Mouse (Mus musculus) layer of hippocampus, adult 8-10 months (tissue): ENCODE data around the gene Zscan2. TPM values are rescaled to one million over a fixed set of nuclear protein-coding genes. Genes with fewer than 3 reads are reported as not detected.
A peak's percentile ranks its signal among the peaks of the same experiment; 100 is the strongest.

ENCODE experiments used
- DNase-seq, 2 experiments: peaks; one replicate each; pipeline ENCODE4 v3.0.0; 2022; ENCODE audit warnings: low spot score in 2 of 2
- total RNA-seq, 4 experiments: library from RNA; stranded (reverse); gene quantifications; 2 replicates each; pipeline ENCODE4 v1.2.4; 2022

Zscan2 gene
- total RNA-seq, 4 experiments from 2014 or later, result 11.8 to 15.0 (median 13.5) TPM

DNA sequence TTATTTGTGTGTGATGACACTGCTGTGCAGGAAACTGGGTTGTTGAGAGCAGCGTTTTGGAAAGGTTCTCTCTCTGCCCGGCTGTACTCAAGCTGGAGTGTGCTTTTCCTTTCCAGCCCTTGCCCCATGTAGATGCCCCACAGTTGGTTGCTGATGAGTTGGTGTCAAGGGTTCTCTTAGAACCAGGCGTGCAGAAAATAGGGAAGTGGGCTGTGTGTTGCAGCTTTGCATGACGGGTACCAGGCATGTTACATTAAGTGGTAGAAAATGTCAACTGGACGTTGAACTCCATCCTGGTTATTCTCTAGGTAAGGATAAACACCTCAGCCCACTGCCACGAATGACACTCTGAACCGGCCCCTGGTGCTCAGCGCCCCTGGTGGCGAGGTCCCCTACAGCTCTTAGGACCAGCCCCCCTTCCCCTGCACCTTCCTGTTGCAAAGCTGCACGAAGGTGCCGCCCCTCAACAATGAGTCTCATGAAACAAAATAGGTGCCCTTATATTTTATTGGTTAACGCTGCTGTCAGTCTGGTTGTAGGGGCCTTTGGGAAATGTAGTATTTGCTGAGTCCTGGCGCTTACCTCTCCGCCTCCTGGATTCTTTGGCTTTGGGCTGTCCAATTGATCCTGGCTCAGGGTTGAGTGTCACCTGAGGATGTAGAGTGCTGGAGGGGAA, 22.2 kb downstream of the Zscan2 start:
- peak; percentile 58 to 72 for DNase-seq

- DNase-seq, result no peak
Observed at GRCm38 (mm10) chr7:80885666-80886065, 24.9 kb downstream of the Zscan2 start.

DNA sequence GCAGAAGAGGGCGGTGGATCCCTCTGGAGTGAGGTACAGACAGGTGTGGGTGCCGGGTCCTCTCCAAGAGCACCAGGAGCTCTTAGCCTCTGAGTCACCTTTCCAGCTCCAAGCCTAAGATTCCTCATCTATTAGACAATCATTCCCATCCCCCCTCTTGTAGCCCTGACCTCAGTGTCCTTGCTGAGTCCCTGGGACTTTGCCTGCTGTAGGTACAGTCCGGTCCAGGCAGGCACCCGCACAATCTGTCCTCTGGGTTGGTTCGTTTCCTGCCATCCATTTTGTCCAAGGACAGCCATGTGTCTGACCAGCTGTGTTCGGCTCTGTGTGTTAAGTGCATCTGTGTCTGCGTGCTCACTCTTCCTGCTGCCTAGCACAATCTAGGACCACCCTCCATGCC, 27.9 kb downstream of the Zscan2 start:
- DNase-seq, result no peak

DNA sequence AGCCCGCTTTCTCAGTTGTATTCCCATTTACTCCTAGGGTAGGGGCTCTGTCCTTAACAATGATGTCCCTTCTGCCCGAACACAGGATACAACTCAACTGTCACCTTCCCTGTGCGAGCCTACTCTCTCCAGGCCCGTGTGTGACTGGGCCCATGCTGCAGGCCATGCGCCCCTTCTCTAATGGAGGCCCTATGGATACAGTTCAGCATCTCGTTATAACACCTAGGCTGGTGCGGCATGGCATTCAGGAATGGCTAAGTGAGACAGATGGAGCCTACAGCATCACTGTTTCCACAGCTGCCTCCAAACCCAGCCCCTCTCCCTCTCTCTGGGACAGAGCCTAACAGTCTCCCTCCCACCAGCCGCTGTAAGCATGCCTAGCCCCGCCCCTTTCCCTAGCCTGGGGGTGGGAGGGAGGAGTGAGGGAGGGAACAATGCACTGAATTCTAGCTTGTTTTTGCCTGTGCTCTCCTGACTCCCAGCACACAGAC, 28.3 kb downstream of the Zscan2 start:
- no peak for DNase-seq

DNA sequence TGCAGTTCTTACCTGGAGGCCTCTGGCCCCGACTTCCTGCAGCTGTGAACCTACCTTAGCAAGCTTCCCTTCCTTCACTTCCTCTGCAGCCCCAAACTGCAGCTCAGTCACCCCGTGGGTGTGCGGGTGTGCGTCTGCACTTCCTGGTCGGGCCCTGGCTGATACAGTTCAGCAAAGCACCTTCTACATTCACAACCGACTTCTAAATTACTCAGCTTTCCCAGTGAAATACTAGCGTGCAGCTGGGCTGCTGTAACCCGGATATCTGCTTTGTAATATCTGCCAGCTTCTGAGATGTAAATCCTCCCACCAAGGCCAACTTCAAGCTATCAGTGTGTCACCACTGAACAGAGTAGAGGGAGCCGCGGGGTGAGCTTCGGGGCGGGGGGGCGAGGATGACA, 29.1 kb downstream of the Zscan2 start:
- DNase-seq, result no peak

DNA sequence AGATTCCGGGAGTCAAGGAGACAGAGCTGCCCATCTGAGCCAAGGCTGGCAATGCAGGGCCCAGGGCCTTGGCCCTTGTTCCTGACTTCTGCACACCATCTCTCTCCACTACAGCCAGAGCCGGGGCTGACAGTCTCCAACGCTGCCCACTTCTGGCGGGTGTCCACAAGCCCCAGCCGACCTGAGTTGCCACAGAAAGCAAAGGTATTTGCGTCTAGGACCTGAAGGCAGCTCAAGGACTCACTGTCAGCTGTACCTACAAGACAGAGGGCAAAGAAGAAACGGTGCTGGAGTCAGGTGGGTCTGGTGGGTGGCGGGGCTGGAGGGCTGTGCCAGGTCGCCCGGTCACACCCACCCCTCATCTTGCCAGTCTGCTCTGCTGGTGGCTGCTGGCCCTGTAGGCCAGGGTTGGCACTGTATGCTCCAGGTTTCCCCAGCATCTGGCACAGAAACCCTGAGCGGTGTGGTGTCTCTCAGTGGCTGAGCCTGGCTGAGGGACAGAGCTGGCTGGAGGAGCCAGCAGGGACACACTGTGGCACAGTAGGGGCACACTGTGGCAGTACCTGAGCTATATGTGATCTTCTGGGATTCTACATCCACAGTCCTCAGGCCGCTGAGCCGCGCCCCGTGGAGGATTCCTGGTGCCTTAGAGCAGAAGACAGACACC, 32.5 kb downstream of the Zscan2 start:
- no peak for DNase-seq

DNA sequence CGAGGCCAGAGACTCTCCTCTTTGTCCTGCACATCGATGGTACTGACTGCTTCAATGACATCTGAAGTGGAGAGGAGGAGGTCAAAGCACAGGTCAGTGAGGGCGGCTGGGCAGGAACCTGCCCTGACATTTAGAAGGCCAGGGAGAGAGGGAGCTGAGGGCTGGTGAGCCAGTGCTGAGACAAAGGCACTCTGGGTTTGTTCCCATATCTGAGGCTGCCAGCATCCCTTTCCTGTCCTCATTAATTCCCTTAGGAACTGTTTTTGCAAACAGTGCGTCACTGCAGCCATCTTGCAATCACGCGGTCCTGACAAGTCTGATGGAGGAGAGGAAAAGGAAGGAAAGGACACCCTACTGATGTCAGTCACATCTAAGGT, 33.0 kb downstream of the Zscan2 start:
- no peak for DNase-seq

DNA sequence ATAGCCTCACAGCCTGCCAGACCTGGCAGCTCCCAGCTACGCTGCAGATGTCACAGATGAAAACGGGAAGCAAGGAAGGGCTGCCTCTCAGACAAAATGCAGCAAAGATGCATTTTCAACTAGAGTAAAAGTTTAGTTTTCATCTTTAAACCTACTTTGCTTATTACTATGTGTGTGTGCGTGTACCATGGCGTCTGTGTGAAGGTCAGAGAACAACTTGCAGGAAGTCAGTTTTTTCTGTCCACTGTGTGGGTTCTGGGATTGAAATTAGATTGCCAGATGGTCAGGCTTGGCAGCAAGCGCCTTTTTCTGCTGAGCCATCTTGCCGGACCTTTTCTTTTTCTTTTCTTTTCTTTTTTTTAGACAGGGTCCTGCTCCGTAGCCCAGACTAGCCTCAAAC, 33.5 kb downstream of the Zscan2 start:
- no peak for DNase-seq

DNA sequence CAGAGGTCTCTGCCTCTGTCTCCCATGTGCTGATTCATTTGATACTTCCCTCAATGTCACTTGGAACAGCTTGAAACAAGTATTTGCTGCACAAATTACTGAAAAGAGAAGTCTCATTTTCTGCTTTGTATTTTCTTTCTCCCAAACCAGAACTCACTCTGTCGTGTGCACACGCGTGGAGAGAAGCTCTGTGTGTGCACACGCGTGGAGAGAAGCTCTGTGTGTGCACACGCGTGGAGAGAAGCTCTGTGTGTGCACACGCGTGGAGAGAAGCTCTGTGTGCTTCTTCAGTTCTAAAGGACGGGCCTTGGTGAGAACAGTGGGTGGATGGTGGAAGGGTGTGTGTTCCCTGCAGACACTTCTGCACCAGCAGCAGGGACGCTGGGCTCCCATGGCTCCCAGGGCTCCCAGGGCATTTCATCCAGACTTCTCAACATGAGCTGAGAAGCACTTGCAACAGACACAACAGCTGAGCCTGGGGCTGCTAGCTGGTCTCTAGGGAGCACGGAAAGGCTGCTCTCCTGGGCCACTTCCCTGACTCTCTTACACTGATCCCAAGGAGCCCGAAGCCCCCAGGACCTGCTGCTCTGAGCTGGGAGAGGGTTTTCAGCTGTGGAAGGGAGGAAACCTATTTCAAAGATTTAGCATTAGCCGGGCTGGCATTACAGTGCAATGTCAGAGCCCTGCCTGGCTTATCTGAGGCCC, 34.2 kb downstream of the Zscan2 start:
- no peak for DNase-seq

DNA sequence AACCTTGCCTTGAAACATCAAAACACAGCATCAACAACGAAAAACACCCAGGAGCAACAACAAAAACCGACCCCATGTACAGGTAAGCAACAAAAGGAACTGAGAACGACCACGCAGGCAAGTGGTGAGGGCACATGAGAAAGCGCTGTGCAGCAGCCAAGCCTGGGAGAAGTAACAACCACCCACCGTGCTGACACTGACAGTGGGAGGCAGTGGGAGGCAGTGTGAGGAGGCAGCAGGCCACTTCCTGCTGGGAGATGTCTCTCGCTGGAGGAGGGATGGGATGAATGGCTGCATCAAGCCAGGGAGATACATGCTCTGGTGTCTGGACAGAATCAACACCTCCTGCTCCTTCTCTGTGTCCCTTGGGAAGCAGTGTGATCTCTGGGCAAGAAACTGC, 36.4 kb downstream of the Zscan2 start:
- no peak for DNase-seq

DNA sequence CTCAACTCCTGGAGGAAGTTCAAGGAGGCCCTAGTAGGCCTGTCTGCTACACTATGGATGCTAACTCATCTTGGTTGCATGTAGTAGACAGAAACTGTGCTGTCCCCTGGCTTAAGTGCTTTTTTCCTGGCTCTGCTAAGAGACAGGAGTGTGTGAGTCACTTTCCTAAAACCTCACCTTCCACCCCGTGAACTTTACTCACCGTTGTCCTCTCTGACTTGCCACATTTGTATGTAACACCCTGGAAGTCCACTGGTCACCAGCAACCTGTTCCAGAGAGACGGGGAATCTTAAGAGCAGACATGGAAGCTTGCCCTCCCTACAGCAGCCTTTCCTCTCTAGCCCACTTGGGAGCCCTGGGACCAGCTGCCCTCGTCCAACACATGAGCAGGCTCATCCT, 37.0 kb downstream of the Zscan2 start:
- no peak for DNase-seq

DNA sequence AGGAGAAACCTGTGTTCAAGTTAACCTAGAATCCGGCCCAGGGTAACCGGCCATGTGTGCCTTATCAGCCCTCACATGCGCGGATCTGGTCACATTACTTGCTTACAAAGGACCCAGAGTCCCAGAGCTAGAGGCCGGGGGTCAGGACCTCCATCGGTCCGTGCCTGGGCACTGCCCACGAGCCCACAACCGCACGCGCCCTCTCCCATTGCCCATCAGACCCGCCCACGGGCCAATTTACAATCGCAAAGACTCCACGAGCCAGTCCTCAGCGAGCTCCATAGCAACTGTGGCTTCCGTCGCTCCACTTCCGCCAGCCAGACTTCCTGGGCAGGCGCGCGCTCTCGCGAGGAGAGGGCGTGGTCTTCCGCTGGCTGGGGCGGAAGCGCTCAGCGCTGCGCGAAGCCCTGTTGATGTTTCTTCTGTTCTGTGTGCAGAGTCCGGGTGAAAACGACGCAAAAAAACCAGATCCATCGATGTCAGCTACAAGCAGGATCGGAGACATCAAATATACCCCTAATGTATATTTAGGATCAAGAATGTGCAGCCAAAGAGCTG, 40.3 kb downstream of the Zscan2 start, which contains the start of gene Wdr73:
Gene Wdr73 (minus strand): TSS at position 326 of the 558 bp plus-strand sequence.
- DNase-seq, result peak; percentile 86 to 90

- DNase-seq, result no peak
Observed at GRCm38 (mm10) chr7:80901541-80902274, 41.0 kb downstream of the Zscan2 start.

DNA sequence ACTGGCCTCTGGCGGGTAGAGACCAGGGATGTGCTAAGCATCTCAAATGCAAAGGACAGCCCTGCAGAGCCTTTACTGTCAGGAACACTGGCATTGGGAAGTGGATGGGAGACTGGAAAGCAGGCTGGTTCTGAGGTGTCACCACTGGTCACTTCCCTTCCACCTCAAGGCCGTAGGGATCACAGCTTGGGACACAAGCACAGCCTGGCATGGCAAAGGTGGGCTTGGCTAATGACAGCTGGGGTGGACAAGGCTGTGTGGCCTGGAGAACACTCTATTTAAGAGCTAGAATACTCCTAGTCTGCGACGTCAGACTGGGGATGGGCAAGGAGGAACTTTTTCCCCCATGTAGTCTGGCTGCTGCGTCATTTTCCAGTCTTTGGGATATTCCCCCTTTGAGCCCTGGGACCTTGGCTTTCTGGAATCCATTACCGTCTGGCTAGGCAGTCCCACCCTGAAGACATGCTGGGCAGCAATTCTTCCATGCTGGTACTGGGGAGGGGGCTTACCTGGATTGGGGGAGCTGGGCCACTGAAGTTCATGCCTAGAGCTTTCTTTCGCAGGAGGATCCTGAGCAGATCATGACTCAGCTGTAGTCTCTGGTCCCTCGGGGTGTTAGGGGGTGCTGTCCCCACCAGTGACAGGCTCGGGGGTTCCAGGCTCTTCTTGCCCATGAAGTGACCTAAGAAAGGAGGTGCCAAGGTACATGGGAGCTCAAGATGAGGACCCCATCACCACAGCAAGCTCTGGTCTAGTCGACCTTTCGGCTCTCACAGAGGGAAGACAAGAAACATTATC, 43.1 kb downstream of the Zscan2 start:
- no peak for DNase-seq

- DNase-seq, result peak in 1 of 2 experiments; percentile 50
Observed at GRCm38 (mm10) chr7:80904921-80905515, 44.3 kb downstream of the Zscan2 start, which contains the start of gene Nmb. Gene Nmb, minus strand, starts transcription at chr7:80905076.

GRCm38 (mm10) chr7:80911053-80911452, 50.3 kb downstream of the Zscan2 start:
- no peak for DNase-seq

DNA sequence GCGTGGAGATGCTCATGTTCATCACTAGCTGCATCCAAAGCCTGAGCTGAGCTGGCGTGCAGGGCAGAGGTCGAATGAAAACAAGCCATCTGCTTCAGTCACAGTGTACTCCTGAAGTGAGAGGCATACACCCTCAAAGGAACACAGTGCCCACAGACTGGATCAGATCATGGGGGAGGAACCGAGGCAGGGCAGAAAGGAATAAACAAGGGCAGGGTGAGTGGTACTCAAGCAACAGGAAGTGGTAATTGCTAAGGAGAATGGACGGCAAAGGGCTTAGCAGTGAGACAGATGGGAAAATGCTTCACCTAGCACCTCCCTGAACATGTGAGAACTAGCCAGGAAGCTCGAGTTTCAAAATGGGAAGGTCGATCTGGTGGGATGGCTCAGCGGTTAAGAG, 51.8 kb downstream of the Zscan2 start:
- no peak for DNase-seq

GRCm38 (mm10) chr7:80917916-80918465, 57.3 kb downstream of the Zscan2 start:
- DNase-seq, result no peak

GRCm38 (mm10) chr7:80918982-80919646, 58.4 kb downstream of the Zscan2 start:
- no peak for DNase-seq
